Mouse (Mus musculus) limb, embryonic 11.5 days (tissue): ENCODE results near the gene Vash1. TPM values are rescaled to one million over a fixed set of nuclear protein-coding genes. Genes with fewer than 3 reads are reported as not detected.

Experiments
- ATAC-seq: fragments of 200-750 bp; cut with Nextera tagmentation; 2 replicates; pipeline ENCODE4 v1.8.0; 2017; ENCODE audit warnings: low read depth; ENCODE audit not compliant: insufficient number of reproducible peaks, low FRiP score, low TSS enrichment
- DNase-seq: peaks from one replicate; pipeline ENCODE4 v3.0.0-alpha.2; 2015; ENCODE audit warnings: low spot score
- H3K27ac ChIP-seq: fragments of 300-500 bp; sonication (generic); replicated peaks from 2 replicates; pipeline ENCODE4 v1.5.1; 2014; ENCODE audit warnings: low read depth, mild to moderate bottlenecking, low read length
- H3K27me3 ChIP-seq: fragments of 300-500 bp; sonication (generic); 2 replicates; pipeline ENCODE4 v1.6.1; 2014; ENCODE audit warnings: mild to moderate bottlenecking, low read length, mixed read lengths; ENCODE audit not compliant: control insufficient read depth, insufficient read depth
- H3K36me3 ChIP-seq: fragments of 300-500 bp; sonication (generic); 2 replicates; pipeline ENCODE4 v1.6.1; 2014; ENCODE audit warnings: mild to moderate bottlenecking, low read length, moderate library complexity, mixed read lengths; ENCODE audit not compliant: control insufficient read depth, insufficient read depth
- H3K4me1 ChIP-seq: fragments of 300-500 bp; sonication (generic); 2 replicates; pipeline ENCODE4 v1.6.1; 2014; ENCODE audit warnings: low read length, mixed read lengths; ENCODE audit not compliant: control insufficient read depth, insufficient read depth
- H3K4me2 ChIP-seq: fragments of 300-500 bp; sonication (generic); 2 replicates; pipeline ENCODE4 v1.6.1; 2014; ENCODE audit warnings: low read depth, mild to moderate bottlenecking, moderate library complexity; ENCODE audit not compliant: severe bottlenecking
- H3K4me3 ChIP-seq: fragments of 300-500 bp; sonication (generic); 2 replicates; pipeline ENCODE4 v1.5.1; 2014; ENCODE audit warnings: low read depth, low read length
- H3K9ac ChIP-seq: fragments of 300-500 bp; sonication (generic); 2 replicates; pipeline ENCODE4 v1.6.1; 2014; ENCODE audit warnings: mild to moderate bottlenecking, low read length
- H3K9me3 ChIP-seq: fragments of 300-500 bp; sonication (generic); 2 replicates; pipeline ENCODE4 v1.6.1; 2016; ENCODE audit warnings: low read length; ENCODE audit not compliant: control insufficient read depth
- WGBS: fragments of 180-500 bp; shearing (Covaris S2); extraction: QIAGEN DNeasy Blood & Tissue Kit; methylation state at CpG from one replicate; pipeline ENCODE4 v1.1.7; 2014; 5-methylcytosine and 5-hydroxymethylcytosine counted together
- polyA plus RNA-seq: library from polyadenylated mRNA; unstranded; fragments of >200 nt; fragmentation: Nextera tagmentation; extraction: Ambion mirVana; gene quantifications from 2 replicates; pipeline ENCODE4 v1.2.1, GENCODE M21; 2014

The Vash1 gene
- polyA plus RNA-seq, 1 experiment from 2014 or later = 11.9 TPM

- no peak overlapping the region for H3K4me3 ChIP-seq
- DNase-seq (no peak), ATAC-seq (no peak)
- H3K27me3 ChIP-seq = no peaks in the 10 kb centered on the region
- H3K36me3 ChIP-seq = no peaks in the 10 kb centered on the region
- no peaks in the 10 kb centered on the region for H3K9me3 ChIP-seq
- no peak overlapping the region for H3K27ac ChIP-seq
- peaks cover 5% of the 10 kb centered on the region; the same call in 1 of the 2 replicates for H3K4me1 ChIP-seq
- H3K9ac ChIP-seq = no peak overlapping the region
- WGBS = 76% methylated on average over 3 of the region's 3 CpGs
- H3K4me2 ChIP-seq = no peak overlapping the region
These were observed 30.0 kb upstream of the Vash1 start for GRCm38 (mm10) chr12:86648489-86648888.

- no peak overlapping the region for H3K27ac ChIP-seq
- H3K4me1 ChIP-seq = peaks cover 5% of the 10 kb centered on the region; the same call in 1 of the 2 replicates
- no peaks in the 10 kb centered on the region for H3K36me3 ChIP-seq
- no peaks in the 10 kb centered on the region for H3K9me3 ChIP-seq
- no peak for DNase-seq
- H3K4me3 ChIP-seq = no peak overlapping the region
- WGBS = 92% methylated on average over 8 of the region's 8 CpGs
- no peaks in the 10 kb centered on the region for H3K27me3 ChIP-seq
- no peak for ATAC-seq
- H3K4me2 ChIP-seq = no peak overlapping the region
- no peak overlapping the region for H3K9ac ChIP-seq
These were observed 27.1 kb upstream of the Vash1 start for GRCm38 (mm10) chr12:86651301-86651860.

- Histone ChIP-seq H3K9me3 (no peaks in the 10 kb centered on the region), H3K4me1 (peaks cover under 1% of the 10 kb centered on the region; the same call in 1 of the 2 replicates), H3K27ac (no peak overlapping the region), H3K27me3 (no peaks in the 10 kb centered on the region), H3K36me3 (no peaks in the 10 kb centered on the region), H3K4me3 (no peak overlapping the region), H3K9ac (no peak overlapping the region), H3K4me2 (no peak overlapping the region)
- ATAC-seq (no peak), DNase-seq (no peak)
- 78% methylated on average over 4 of the region's 4 CpGs for WGBS
These were observed 25.9 kb upstream of the Vash1 start for GRCm38 (mm10) chr12:86652570-86653041.

GRCm38 (mm10) chr12:86659447-86659968 is 19.0 kb upstream of the Vash1 start:
- H3K27ac ChIP-seq = no peak overlapping the region
- no peaks in the 10 kb centered on the region for H3K36me3 ChIP-seq
- no peak for DNase-seq
- WGBS = 53% methylated on average over 6 of the region's 6 CpGs
- H3K9ac ChIP-seq = no peak overlapping the region
- no peak overlapping the region for H3K4me2 ChIP-seq
- no peak for ATAC-seq
- no peaks in the 10 kb centered on the region for H3K9me3 ChIP-seq
- no peaks in the 10 kb centered on the region for H3K27me3 ChIP-seq
- H3K4me1 ChIP-seq = no peaks in the 10 kb centered on the region
- no peak overlapping the region for H3K4me3 ChIP-seq

GRCm38 (mm10) chr12:86660466-86660865 is 18.0 kb upstream of the Vash1 start:
- no peaks in the 10 kb centered on the region for H3K36me3 ChIP-seq
- H3K27ac ChIP-seq = no peak overlapping the region
- ATAC-seq (no peak), DNase-seq (no peak)
- no peaks in the 10 kb centered on the region for H3K4me1 ChIP-seq
- H3K4me3 ChIP-seq = no peak overlapping the region
- no peaks in the 10 kb centered on the region for H3K9me3 ChIP-seq
- H3K27me3 ChIP-seq = no peaks in the 10 kb centered on the region
- no peak overlapping the region for H3K9ac ChIP-seq
- 72% methylated on average over 2 of the region's 2 CpGs for WGBS
- no peak overlapping the region for H3K4me2 ChIP-seq

- no peak overlapping the region for H3K4me3 ChIP-seq
- ATAC-seq (no peak), DNase-seq (no peak)
- H3K4me1 ChIP-seq = no peaks in the 10 kb centered on the region
- no peak overlapping the region for H3K27ac ChIP-seq
- H3K27me3 ChIP-seq = no peaks in the 10 kb centered on the region
- no peaks in the 10 kb centered on the region for H3K9me3 ChIP-seq
- WGBS = 66% methylated on average over 3 of the region's 3 CpGs
- H3K4me2 ChIP-seq = no peak overlapping the region
- no peak overlapping the region for H3K9ac ChIP-seq
- no peaks in the 10 kb centered on the region for H3K36me3 ChIP-seq
These were observed 12.8 kb upstream of the Vash1 start for GRCm38 (mm10) chr12:86665656-86666055.

- Histone ChIP-seq H3K4me2 (no peak overlapping the region), H3K27ac (no peak overlapping the region), H3K4me1 (no peaks in the 10 kb centered on the region), H3K9ac (no peak overlapping the region), H3K36me3 (no peaks in the 10 kb centered on the region), H3K4me3 (no peak overlapping the region), H3K27me3 (no peaks in the 10 kb centered on the region), H3K9me3 (no peaks in the 10 kb centered on the region)
- DNase-seq (no peak), ATAC-seq (no peak)
- 92% methylated on average over 2 of the region's 2 CpGs for WGBS
These were observed 10.1 kb upstream of the Vash1 start for GRCm38 (mm10) chr12:86668404-86668803.

- Histone ChIP-seq H3K36me3 (no peaks in the 10 kb centered on the region), H3K9ac (no peak overlapping the region), H3K27me3 (no peaks in the 10 kb centered on the region), H3K9me3 (no peaks in the 10 kb centered on the region), H3K4me3 (no peak overlapping the region), H3K4me2 (no peak overlapping the region), H3K4me1 (no peaks in the 10 kb centered on the region), H3K27ac (no peak overlapping the region)
- 85% methylated on average over 4 of the region's 4 CpGs for WGBS
- no peak for DNase-seq
- ATAC-seq = no peak
These were observed 6.4 kb upstream of the Vash1 start for GRCm38 (mm10) chr12:86672105-86672504.

- no peak for DNase-seq
- Histone ChIP-seq H3K27me3 (no peaks in the 10 kb centered on the region), H3K36me3 (no peaks in the 10 kb centered on the region), H3K4me3 (no peak overlapping the region), H3K4me2 (no peak overlapping the region), H3K4me1 (no peaks in the 10 kb centered on the region), H3K27ac (no peak overlapping the region), H3K9ac (no peak overlapping the region), H3K9me3 (no peaks in the 10 kb centered on the region)
- 77% methylated on average over 5 of the region's 5 CpGs for WGBS
- no peak for ATAC-seq
These were observed 6.0 kb upstream of the Vash1 start for GRCm38 (mm10) chr12:86672507-86672906.
